Mouse (Mus musculus) spleen, adult 2 months (tissue): ENCODE data around the gene Tmem179.

Experiments
- CTCF ChIP-seq: fragments of 200-500 bp; IDR thresholded peaks from 2 replicates; pipeline ENCODE4 v1.5.1; 2011; ENCODE audit warnings: mild to moderate bottlenecking, inconsistent platforms; ENCODE audit not compliant: insufficient read depth, insufficient read length, insufficient replicate concordance; ENCODE audit errors: extremely low read depth
- POLR2A ChIP-seq: fragments of 200-500 bp; IDR thresholded peaks from 2 replicates; pipeline ENCODE4 v1.6.1; 2011; ENCODE audit warnings: low read depth, low read length, inconsistent platforms

DNA sequence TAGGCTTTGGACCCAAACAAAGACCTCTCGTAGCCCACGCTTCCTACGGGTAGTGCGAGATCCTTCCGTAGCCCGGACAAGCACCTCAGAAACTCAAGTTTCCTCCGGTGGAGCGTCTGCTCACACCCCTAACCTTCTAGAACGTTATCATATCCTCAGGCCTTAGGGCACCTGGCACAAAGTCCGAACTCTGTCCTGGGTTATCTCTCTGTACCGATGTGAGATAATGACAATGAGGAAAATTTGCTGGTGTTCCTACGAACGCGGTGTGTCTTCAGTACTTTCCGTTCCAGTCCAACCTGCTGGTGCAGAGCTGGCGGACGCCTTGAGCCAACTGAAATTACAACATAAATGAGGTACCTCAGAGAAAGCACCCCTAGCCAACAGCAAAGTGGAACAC lies 50.6 kb downstream of the Tmem179 start:
- no peak for TF ChIP-seq POLR2A
- TF ChIP-seq CTCF: no peak
